Mouse (Mus musculus) hindbrain, postnatal 0 days (tissue): Measurements from ENCODE around the gene Ttc26. TPM values are rescaled to one million over a fixed set of nuclear protein-coding genes. Genes with fewer than 3 reads are reported as not detected.
A peak's percentile ranks its signal among the peaks of the same experiment; 100 is the strongest.

Source experiments
- ATAC-seq: fragments of 200-750 bp; cut with Nextera tagmentation; 2 replicates; pipeline ENCODE4 v1.8.0; 2017; ENCODE audit warnings: mild to moderate bottlenecking, moderate TSS enrichment, moderate library complexity
- DNase-seq: peaks from one replicate; pipeline ENCODE4 v3.0.0-alpha.2; 2015; ENCODE audit warnings: low spot score
- H3K27ac ChIP-seq: fragments of 300-500 bp; sonication (generic); 2 replicates; pipeline ENCODE4 v1.5.1; 2014; ENCODE audit warnings: mild to moderate bottlenecking
- H3K27me3 ChIP-seq: fragments of 300-500 bp; sonication (generic); 2 replicates; pipeline ENCODE4 v1.6.1; 2014; ENCODE audit warnings: low read length, mixed read lengths; ENCODE audit not compliant: insufficient read depth
- H3K36me3 ChIP-seq: fragments of 300-500 bp; sonication (generic); 2 replicates; pipeline ENCODE4 v1.6.1; 2014; ENCODE audit warnings: low read length, mixed read lengths; ENCODE audit not compliant: insufficient read depth
- H3K4me1 ChIP-seq: fragments of 300-500 bp; sonication (generic); 2 replicates; pipeline ENCODE4 v1.6.1; 2014; ENCODE audit warnings: antibody characterized with exemption, low read length, mixed read lengths; ENCODE audit not compliant: insufficient read depth
- H3K4me2 ChIP-seq: fragments of 300-500 bp; sonication (generic); 2 replicates; pipeline ENCODE4 v1.6.1; 2014; ENCODE audit warnings: low read depth, mild to moderate bottlenecking, low read length, moderate library complexity, mixed read lengths
- H3K4me3 ChIP-seq: fragments of 300-500 bp; sonication (generic); 2 replicates; pipeline ENCODE4 v1.5.1; 2014; ENCODE audit warnings: low read length
- H3K9ac ChIP-seq: fragments of 300-500 bp; sonication (generic); replicated peaks from 2 replicates; pipeline ENCODE4 v1.6.1; 2014; ENCODE audit warnings: mild to moderate bottlenecking, low read length, moderate library complexity, mixed read lengths
- H3K9me3 ChIP-seq: fragments of 300-500 bp; sonication (generic); 2 replicates; pipeline ENCODE4 v1.6.1; 2016; ENCODE audit warnings: low read length, mixed read lengths
- CTCF ChIP-seq: IDR thresholded peaks from 2 replicates; pipeline ENCODE4 v1.5.1; 2016; ENCODE audit warnings: antibody characterized with exemption, control low read depth, low read depth
- WGBS: fragments of 180-500 bp; shearing (Covaris S2); extraction: QIAGEN DNeasy Blood & Tissue Kit; methylation state at CpG from one replicate; pipeline ENCODE4 v1.1.7; 2014; 5-methylcytosine and 5-hydroxymethylcytosine counted together
- polyA plus RNA-seq: library from polyadenylated mRNA; unstranded; fragments of >200 nt; fragmentation: Nextera tagmentation; extraction: Ambion mirVana; gene quantifications from 2 replicates; pipeline ENCODE4 v1.2.1, GENCODE M21; 2015
- total RNA-seq: library from RNA; depleted of rRNA; stranded (reverse); fragments of >200 nt; gene quantifications from 2 replicates; pipeline ENCODE4 v1.2.3, GENCODE M21; 2014

The Ttc26 gene
- total and polyA plus RNA-seq, 2 experiments from 2014 or later: 2.5 to 5.0 TPM

DNA sequence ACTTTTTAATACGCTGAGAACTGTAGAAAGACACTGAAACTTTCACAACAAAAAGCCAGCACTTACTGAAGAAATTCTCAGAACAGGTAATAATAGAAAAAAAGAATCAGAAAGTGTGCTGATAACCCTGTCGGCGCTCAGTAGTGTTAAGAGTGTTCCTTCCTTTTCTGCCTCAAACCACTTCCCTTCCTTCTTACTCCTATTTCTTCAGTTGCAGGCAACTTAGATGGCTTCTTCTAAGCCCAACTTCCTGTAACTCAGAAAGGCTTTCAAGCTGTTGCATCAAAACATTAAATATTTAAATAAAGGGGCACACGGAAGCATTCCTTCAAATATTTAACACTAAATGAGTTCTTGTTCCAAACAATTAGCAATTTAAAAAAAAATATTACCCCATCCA, 29.3 kb upstream of the Ttc26 start:
- Histone ChIP-seq H3K4me3 (no peak overlapping the region), H3K27ac (no peak overlapping the region), H3K4me2 (no peak overlapping the region), H3K27me3 (peaks cover 25% of the 10 kb centered on the region), H3K4me1 (no peaks in the 10 kb centered on the region), H3K9me3 (no peaks in the 10 kb centered on the region), H3K9ac (no peak overlapping the region), H3K36me3 (no peaks in the 10 kb centered on the region)
- TF ChIP-seq CTCF: no peak
- ATAC-seq (no peak), DNase-seq (no peak)
- WGBS: 54% methylated on average over 4 of the region's 4 CpGs

DNA sequence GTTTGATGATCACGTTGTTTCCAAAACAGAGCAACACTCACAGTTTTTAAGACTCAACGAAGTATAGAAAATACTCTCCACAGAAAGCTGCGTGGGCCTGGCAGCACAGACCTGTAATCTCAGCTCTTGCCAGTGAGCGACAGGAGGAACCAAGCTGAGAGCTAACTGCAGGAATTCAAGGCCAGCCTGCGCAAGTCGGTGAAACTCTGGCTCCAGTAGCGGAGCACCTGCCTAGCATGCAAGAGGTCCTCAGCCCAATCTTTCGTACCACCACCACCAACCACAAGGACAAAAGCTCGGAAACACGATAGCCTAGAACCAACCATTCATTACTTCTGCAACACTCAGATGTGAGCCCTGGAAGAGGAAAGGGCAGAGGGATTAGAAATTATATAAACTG, 28.8 kb upstream of the Ttc26 start:
- no peaks in the 10 kb centered on the region for H3K36me3 ChIP-seq

DNA sequence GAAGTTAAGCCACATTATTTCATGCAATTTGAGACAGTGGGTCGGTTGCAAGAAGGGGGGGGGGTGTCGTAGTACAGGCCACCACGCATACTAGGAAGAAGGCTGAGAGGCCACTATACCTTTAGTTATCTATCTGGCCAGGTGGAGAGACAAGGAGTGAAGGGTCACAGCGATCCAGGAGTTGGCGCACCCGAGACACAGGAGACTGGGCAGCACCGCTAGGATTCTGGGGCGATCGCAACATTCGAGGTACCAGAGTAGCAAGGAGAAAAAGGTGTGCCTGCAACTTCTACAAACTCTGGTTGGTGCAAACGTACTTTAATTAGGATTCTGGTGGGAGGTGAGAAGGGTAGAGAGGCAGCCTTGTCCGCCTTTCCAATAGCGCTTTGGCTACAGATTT, 28.1 kb upstream of the Ttc26 start:
- no peak overlapping the region for H3K27ac ChIP-seq
- no peak for ATAC-seq
- WGBS: 9% methylated on average over 13 of the region's 13 CpGs
- peak overlapping the region; percentile 57 for H3K4me2 ChIP-seq
- H3K36me3 ChIP-seq: no peaks in the 10 kb centered on the region
- peaks cover 25% of the 10 kb centered on the region for H3K27me3 ChIP-seq
- H3K9me3 ChIP-seq: no peaks in the 10 kb centered on the region
- DNase-seq: no peak
- H3K9ac ChIP-seq: no peak overlapping the region
- H3K4me1 ChIP-seq: no peaks in the 10 kb centered on the region
- TF ChIP-seq CTCF: no peak
- peak overlapping the region; percentile 51 for H3K4me3 ChIP-seq

More for the DNA sequence above, 28.8 kb upstream of the Ttc26 start:
- no peak for DNase-seq
- no peak overlapping the region for H3K4me3 ChIP-seq
- H3K9ac ChIP-seq: no peak overlapping the region
- no peaks in the 10 kb centered on the region for H3K4me1 ChIP-seq
- H3K27me3 ChIP-seq: peaks cover 25% of the 10 kb centered on the region
- no peaks in the 10 kb centered on the region for H3K9me3 ChIP-seq
- H3K4me2 ChIP-seq: no peak overlapping the region; the same call in 1 of the 2 replicates
- no peak for ATAC-seq
- 18% methylated on average over 10 of the region's 10 CpGs for WGBS
- no peak for TF ChIP-seq CTCF
- H3K27ac ChIP-seq: no peak overlapping the region

DNA sequence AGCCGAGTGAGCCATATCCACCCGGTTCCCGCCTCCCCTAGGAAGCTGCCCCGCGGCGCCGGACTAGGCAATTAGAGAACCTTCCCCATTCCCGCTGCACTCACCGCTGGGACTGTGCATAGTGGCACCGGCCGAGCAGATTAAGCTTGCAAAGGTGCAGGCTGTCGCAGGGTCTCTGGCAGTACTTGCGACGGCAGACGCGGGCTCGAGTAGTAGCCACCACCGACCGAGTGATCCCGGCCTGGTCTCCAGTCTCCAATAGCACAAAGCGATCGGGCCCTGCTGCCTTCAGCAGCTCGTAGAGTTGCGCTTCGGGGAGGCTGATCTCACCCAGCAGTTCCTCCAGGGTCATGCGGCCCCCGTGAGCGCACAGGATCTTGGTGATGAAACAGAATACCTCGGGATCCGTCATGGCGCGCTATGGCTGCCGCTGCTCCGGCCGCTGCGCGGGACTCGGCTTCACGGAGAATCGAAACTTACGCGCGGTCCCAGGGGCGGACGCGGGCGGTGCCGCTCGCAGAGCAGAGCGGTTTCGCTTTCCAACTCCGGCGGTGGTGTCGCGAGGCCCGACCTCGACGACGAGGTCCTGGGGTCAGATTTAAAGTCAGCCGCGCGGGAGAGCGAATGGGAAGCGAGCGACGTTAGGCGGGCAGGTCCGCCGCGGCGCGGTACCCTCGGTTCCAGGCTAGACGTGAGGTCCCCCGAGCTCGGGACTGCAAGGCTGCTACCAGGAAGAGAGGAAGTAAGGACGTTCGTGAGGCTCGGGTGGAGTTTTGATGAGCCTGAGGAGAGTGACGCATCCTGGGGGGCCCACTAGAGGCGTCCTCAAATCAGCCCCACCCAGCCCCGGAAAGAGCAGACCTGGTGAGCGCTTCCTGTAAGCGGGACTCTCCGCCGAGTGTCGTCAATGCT, 27.2 kb upstream of the Ttc26 start, which contains the start of gene Zc3hav1:
Gene Zc3hav1, minus strand, starts transcription at position 793 of the 912 bp plus-strand sequence.
- WGBS: under 1% methylated on average over 87 of the region's 87 CpGs
- peak; percentile 64 for ATAC-seq
- peaks cover 25% of the 10 kb centered on the region for H3K27me3 ChIP-seq

DNA sequence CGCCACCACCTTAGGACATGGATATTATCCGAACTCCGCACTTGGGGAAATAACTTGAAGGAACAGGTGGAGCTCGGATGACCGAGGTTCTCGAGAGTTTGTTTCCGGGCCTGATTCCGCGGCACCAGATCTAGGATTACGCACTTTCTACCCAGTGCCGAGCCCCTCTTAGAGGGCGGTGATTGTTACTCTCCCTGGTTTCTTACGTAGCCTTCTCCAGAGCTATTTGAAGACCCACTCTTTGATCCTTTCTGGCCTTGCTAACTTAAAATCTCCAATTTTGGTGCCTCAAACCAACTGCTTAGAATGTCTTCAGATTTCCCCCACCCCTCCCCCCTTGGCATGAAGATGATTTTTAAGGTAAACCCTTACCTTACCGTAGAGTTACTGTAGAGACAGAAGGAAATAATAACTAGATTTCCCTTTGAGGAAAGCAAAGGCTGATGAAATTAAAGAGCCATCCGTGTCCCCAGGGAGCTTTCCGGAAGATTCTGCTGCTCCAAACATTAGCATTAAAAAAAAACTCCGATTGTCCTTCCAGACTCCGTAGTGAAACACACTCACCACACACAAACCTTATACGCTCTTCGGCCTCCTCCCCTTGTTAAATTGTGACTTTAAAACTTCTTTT, 26.4 kb upstream of the Ttc26 start:
- Histone ChIP-seq H3K36me3 (no peaks in the 10 kb centered on the region), H3K27me3 (peaks cover 25% of the 10 kb centered on the region), H3K4me1 (no peaks in the 10 kb centered on the region), H3K27ac (no peak overlapping the region), H3K9me3 (no peaks in the 10 kb centered on the region), H3K4me3 (peak overlapping the region; percentile 51), H3K4me2 (peak overlapping the region; percentile 57), H3K9ac (0 out of 2 replicates have a peak overlapping the region, but pooled peaks have one; percentile 25)
- no peak for TF ChIP-seq CTCF
- DNase-seq: no peak
- WGBS: 3% methylated on average over 20 of the region's 20 CpGs
- no peak for ATAC-seq

More for the DNA sequence above, 27.2 kb upstream of the Ttc26 start, which contains the start of gene Zc3hav1:
- no peak for TF ChIP-seq CTCF
- peak within 1 kb of the TSS; percentile 51 for H3K4me3 ChIP-seq
- H3K27ac ChIP-seq: no peak within 1 kb of the TSS
- peak within 1 kb of the TSS; percentile 25 for H3K9ac ChIP-seq
- DNase-seq: peak; percentile 34
- no peaks in the 10 kb centered on the region for H3K4me1 ChIP-seq
- H3K4me2 ChIP-seq: peak within 1 kb of the TSS; percentile 57
- H3K9me3 ChIP-seq: no peaks in the 10 kb centered on the region
- H3K36me3 ChIP-seq: no peaks in the 10 kb centered on the region

GRCm38 (mm10) chr6:38355354-38355823, 25.9 kb upstream of the Ttc26 start:
- Histone ChIP-seq H3K4me1 (no peaks in the 10 kb centered on the region), H3K36me3 (no peaks in the 10 kb centered on the region), H3K9me3 (no peaks in the 10 kb centered on the region), H3K27ac (no peak overlapping the region), H3K27me3 (peaks cover 25% of the 10 kb centered on the region), H3K4me2 (peak overlapping the region; percentile 57), H3K9ac (no peak overlapping the region), H3K4me3 (peak overlapping the region; percentile 51)
- 4% methylated on average over 8 of the region's 8 CpGs for WGBS
- ATAC-seq (no peak), DNase-seq (no peak)
- TF ChIP-seq CTCF: no peak
